Mouse (Mus musculus) gastrocnemius, adult 8-10 months (tissue): Measurements from ENCODE around the gene Fen1. TPM values are rescaled to one million over a fixed set of nuclear protein-coding genes. Genes with fewer than 3 reads are reported as not detected.

ENCODE experiments used
- microRNA-seq: library from miRNA; unstranded; fragments of <30 nt; microRNA quantifications from one replicate; pipeline ENCODE4 v1.2.0, GENCODE M21; 2022
- total RNA-seq, 4 experiments: library from RNA; stranded (reverse); gene quantifications; 2 replicates each; pipeline ENCODE4 v1.2.4; 2022

The Fen1 gene
- total RNA-seq, 4 experiments from 2014 or later, result 4.2 to 5.4 (median 4.7) TPM

Small RNAs within 50 kb of the gene (microRNA-seq; reads per million reads assigned to microRNA genes)
- not detected for gene Mir6993

Other genes starting within 250 kb of the Fen1 start
- gene Fth1, start 223.6 kb downstream of the Fen1 start, total RNA-seq, result 1,000 to 10,000 TPM; 1,901 to 2,305 (median 2,120) TPM
- under 1 TPM in 3 of 4 experiments, not detected in 1; 0.39 to 0.46 (median 0.45) TPM for gene Best1, start 202.5 kb downstream of the Fen1 start, total RNA-seq
- gene Rab3il1, start 202.5 kb downstream of the Fen1 start, total RNA-seq, result 1 to 10 TPM; 2.5 to 3.9 (median 3.3) TPM
- 1 to 10 TPM; 1.5 to 4.9 (median 3.5) TPM for gene Fads3, start 162.6 kb downstream of the Fen1 start, total RNA-seq
- gene Fads2, start 102.4 kb downstream of the Fen1 start, total RNA-seq, result 1 to 10 TPM; 1.2 to 2.0 (median 1.5) TPM
- gene Fads1, start 21.3 kb downstream of the Fen1 start, total RNA-seq, result 1 to 10 TPM; 2.5 to 6.0 (median 4.2) TPM
- 10 to 100 TPM; 74.3 to 86.5 (median 83.2) TPM for gene Tmem258, start 155 bp downstream of the Fen1 start, total RNA-seq
- not detected for gene Myrf, start 36.6 kb upstream of the Fen1 start, total RNA-seq
- gene Dagla, start 100.7 kb upstream of the Fen1 start, total RNA-seq, result 10 to 100 TPM in 1 of 4 experiments, 1 to 10 TPM in 3; 7.9 to 10.7 (median 8.8) TPM
- gene Syt7, start 184.9 kb upstream of the Fen1 start, total RNA-seq, result 1 to 10 TPM; 1.7 to 3.9 (median 2.8) TPM